Mouse (Mus musculus) testis, adult 2 months (tissue): Measurements from ENCODE around the gene Adam15. TPM values are rescaled to one million over a fixed set of nuclear protein-coding genes. Genes with fewer than 3 reads are reported as not detected.

ENCODE experiments used
- H3K27ac ChIP-seq: fragments of 200-500 bp; 2 replicates; pipeline ENCODE4 v1.5.1; 2012; ENCODE audit warnings: low read depth, low read length; ENCODE audit not compliant: control insufficient read depth, insufficient read depth
- H3K27me3 ChIP-seq: fragments of 200-500 bp; 2 replicates; pipeline ENCODE4 v1.6.1; 2012; ENCODE audit warnings: mild to moderate bottlenecking, low read length, moderate library complexity; ENCODE audit not compliant: control insufficient read depth, insufficient read depth
- H3K36me3 ChIP-seq: fragments of 200-500 bp; 2 replicates; pipeline ENCODE4 v1.6.1; 2012; ENCODE audit warnings: mild to moderate bottlenecking, low read length; ENCODE audit not compliant: control insufficient read depth, insufficient read depth
- H3K4me1 ChIP-seq: fragments of 200-500 bp; 2 replicates; pipeline ENCODE4 v1.6.1; 2012; ENCODE audit warnings: low read length; ENCODE audit not compliant: control insufficient read depth, insufficient read depth
- H3K4me3 ChIP-seq: fragments of 200-500 bp; 2 replicates; pipeline ENCODE4 v1.5.1; 2012; ENCODE audit warnings: low read depth, mild to moderate bottlenecking, low read length, moderate library complexity, mixed read lengths; ENCODE audit not compliant: control insufficient read depth
- CTCF ChIP-seq: fragments of 200-500 bp; IDR thresholded peaks from 2 replicates; pipeline ENCODE4 v1.5.1; 2012; ENCODE audit warnings: low read depth, mild to moderate bottlenecking, inconsistent platforms, low read length, moderate library complexity; ENCODE audit not compliant: control insufficient read depth, insufficient read depth, insufficient replicate concordance
- POLR2A ChIP-seq: fragments of 200-500 bp; IDR thresholded peaks from 2 replicates; pipeline ENCODE4 v1.6.1; 2012; ENCODE audit warnings: low read depth, mild to moderate bottlenecking, inconsistent platforms, low read length, moderate library complexity; ENCODE audit not compliant: control insufficient read depth
- polyA plus RNA-seq: library from polyadenylated mRNA; depleted of rRNA; stranded (reverse); fragments of >200 nt; gene quantifications from 2 replicates; pipeline ENCODE4 v1.2.3, GENCODE M21; 2012

Adam15 gene
- polyA plus RNA-seq, 1 experiment: 39.7 TPM

- no peaks in the 10 kb centered on the region; the same call in 1 of the 2 replicates for H3K4me1 ChIP-seq
- TF ChIP-seq POLR2A (no peak), CTCF (no peak)
- no peak overlapping the region for H3K4me3 ChIP-seq
- H3K36me3 ChIP-seq: no peaks in the 10 kb centered on the region
- H3K27me3 ChIP-seq: no peaks in the 10 kb centered on the region
- H3K27ac ChIP-seq: no peak overlapping the region
Observed at GRCm38 (mm10) chr3:89359630-89360029, 9.8 kb upstream of the Adam15 start.

DNA sequence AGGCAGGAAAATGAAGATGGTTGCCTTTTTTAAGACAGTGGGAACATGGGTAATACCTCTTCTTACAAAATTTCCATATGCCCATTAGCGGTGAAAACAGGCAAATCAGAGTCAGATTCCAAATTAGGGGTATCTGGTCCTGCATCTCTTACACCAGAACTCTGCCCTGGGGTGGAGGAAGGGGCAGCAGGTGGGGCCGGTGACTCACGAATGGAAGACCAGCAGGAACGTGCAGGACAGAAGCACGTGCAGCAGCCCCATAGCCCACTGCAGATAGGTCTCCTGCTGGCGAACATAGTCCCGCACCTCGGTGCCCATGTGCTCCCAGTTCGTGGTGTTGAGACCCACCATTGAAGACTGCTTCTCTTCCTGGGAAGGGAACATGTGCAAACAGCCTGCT is 6.2 kb upstream of the Adam15 start:
- Histone ChIP-seq H3K27me3 (no peaks in the 10 kb centered on the region), H3K27ac (no peak overlapping the region), H3K4me1 (peaks cover 2% of the 10 kb centered on the region; the same call in 1 of the 2 replicates), H3K4me3 (no peak overlapping the region), H3K36me3 (no peaks in the 10 kb centered on the region)
- TF ChIP-seq POLR2A: no peak
- TF ChIP-seq CTCF: no peak

DNA sequence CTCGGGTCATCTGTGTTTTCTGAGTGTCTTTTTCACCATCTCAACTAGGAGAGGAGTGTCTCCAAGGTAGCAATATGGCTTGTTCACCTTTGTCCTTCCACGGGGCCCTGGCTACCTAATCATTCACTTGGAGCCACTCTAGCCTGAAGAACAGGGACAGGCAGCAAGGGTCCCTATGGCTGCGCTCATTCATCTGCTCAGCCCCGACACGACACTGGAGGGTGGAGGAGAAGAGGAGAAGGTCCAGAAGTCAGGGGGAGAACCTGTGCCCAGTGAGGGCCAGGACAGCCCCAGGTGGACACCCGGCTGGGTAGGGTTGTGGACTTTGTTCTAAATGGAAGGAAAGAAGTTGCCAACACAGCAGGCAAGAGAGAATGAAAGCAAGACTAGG is 5.7 kb upstream of the Adam15 start:
- Histone ChIP-seq H3K27me3 (no peaks in the 10 kb centered on the region), H3K36me3 (no peaks in the 10 kb centered on the region), H3K4me1 (peaks cover 4% of the 10 kb centered on the region; the same call in 1 of the 2 replicates), H3K27ac (no peak overlapping the region), H3K4me3 (no peak overlapping the region)
- TF ChIP-seq POLR2A: no peak
- no peak for TF ChIP-seq CTCF

DNA sequence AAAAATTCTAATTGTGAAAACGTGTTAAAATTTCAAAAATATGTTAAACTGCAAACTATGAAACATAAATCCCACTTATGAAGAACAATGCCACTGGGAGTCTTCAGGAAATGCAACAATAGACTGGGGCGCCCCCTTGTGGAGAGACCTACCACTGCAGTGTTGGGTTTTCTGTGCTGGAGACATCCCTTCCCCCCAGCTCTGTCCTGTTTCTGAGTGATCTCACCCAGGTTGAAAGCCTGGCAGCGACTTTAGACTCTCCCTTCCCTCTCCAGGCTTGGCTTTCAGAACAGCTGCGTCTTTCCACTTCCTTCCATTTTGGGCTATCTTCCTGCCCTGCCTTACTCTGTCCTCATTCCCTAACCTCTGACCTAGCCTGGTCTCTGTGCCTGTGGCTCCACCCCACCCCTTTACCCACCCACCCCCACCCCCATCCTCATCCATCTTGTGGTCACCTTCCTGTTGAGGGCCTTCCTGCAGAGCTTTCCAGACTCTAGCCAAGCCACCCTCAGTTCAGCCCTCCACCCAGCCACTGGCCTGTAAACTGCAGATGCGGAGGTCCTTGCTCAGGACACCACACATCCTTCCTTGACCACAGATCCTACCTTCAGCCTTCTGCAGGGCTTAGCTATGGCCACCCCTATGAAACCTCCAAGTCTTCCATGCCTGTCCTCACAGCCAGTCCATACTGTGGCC is 5.2 kb upstream of the Adam15 start:
- Histone ChIP-seq H3K27me3 (no peaks in the 10 kb centered on the region), H3K4me1 (peaks cover 9% of the 10 kb centered on the region; the same call in 1 of the 2 replicates), H3K36me3 (no peaks in the 10 kb centered on the region), H3K4me3 (no peak overlapping the region), H3K27ac (no peak overlapping the region)
- TF ChIP-seq POLR2A: no peak
- peak; percentile 73; the same call in 1 of the 2 replicates for TF ChIP-seq CTCF

- Histone ChIP-seq H3K4me1 (peaks cover 21% of the 10 kb centered on the region), H3K36me3 (no peaks in the 10 kb centered on the region), H3K4me3 (no peak overlapping the region), H3K27me3 (no peaks in the 10 kb centered on the region), H3K27ac (no peak overlapping the region)
- no peak for TF ChIP-seq POLR2A
- no peak for TF ChIP-seq CTCF
Observed at GRCm38 (mm10) chr3:89351271-89351670, 1.5 kb upstream of the Adam15 start.

DNA sequence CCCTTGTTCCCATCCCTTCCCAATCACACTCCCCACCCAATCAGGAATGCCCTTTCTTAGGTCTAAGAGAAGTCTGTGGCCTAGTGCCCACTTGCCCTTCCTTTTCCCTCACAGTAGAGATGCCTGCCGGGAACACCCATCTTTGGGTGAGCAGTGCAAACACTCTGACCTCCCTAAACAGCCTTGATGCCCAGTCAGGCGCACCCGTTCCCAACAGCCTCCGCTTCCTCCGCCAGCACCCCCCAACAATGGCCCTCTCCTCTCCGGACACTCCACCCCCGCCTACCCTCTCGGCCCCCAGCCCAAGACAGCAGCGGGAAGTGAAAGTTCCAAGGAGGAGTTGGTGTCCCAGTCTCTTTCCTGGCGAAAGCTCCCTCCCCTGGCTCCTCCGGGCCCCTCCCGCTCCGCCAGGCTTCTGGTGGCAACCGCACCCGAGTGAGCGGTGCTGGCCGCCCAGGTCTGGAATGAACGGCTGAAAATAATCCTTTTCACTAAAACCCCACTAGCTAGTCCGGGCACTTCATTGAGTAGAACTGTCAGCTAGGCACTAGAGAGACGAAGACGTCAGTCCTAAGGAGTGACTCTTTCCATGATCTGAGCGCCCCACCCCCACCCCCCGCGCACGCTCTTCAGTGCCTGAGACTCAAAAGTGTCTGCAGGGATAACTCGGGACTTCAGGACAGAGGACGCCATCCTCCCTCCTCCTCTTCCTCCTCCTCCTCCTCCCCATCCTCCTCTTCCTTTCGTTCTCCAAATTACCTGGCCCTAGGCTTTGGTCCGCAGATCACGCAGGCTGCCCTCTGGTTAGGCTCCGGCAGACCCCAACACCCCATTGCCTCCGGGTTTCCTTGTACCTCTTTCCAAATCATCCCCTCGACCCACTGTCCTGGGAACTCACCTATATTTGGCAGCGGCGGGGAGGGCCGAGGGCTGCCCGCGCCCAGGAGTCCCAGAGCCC is 606 bp downstream of the Adam15 start:
- peak overlapping the region; percentile 84 for H3K4me3 ChIP-seq
- TF ChIP-seq POLR2A (no peak), CTCF (no peak)
- no peaks in the 10 kb centered on the region for H3K27me3 ChIP-seq
- H3K4me1 ChIP-seq: peaks cover 21% of the 10 kb centered on the region
- peak overlapping the region; percentile 30; the same call in 1 of the 2 replicates for H3K27ac ChIP-seq
- no peaks in the 10 kb centered on the region for H3K36me3 ChIP-seq

- Histone ChIP-seq H3K4me3 (no peak overlapping the region), H3K4me1 (peaks cover 21% of the 10 kb centered on the region), H3K27ac (no peak overlapping the region), H3K27me3 (no peaks in the 10 kb centered on the region), H3K36me3 (no peaks in the 10 kb centered on the region)
- no peak for TF ChIP-seq CTCF
- TF ChIP-seq POLR2A: no peak
Observed at GRCm38 (mm10) chr3:89347916-89348315, 1.9 kb downstream of the Adam15 start.
